Mouse (Mus musculus): ENCODE data around the gene Dll3.

GRCm38 (mm10) chr7:28341381-28341780 lies 39.3 kb upstream of the Dll3 start:
- TF ChIP-seq MYOG (IDR thresholded peaks at IDR 0.05; ENCODE audit: control insufficient read depth in 1 of 3, insufficient read depth in 1 of 3, insufficient read length in 2 of 3, low read depth in 2 of 3): no peak
- no peak for TF ChIP-seq POLR2A (IDR thresholded peaks at IDR 0.05; ENCODE audit: insufficient read length, low read depth)
- no peak for TF ChIP-seq MYOD1 (IDR thresholded peaks at IDR 0.05; ENCODE audit: control insufficient read depth in 1 of 3, insufficient read length in 2 of 3, low read depth in 2 of 3)
- TF ChIP-seq MAX (IDR thresholded peaks at IDR 0.05; ENCODE audit: low read depth): no peak
- TF ChIP-seq TCF12 (IDR thresholded peaks at IDR 0.05; ENCODE audit: insufficient read depth, poor library complexity, severe bottlenecking): no peak

Data from myocyte (in vitro differentiated cells).